Mouse (Mus musculus) 3134 (cell line): ENCODE measurements around the gene Men1.
"Not testable (repeated sequence)": the region's sequence is repeated elsewhere in the genome, so short reads cannot be mapped to it uniquely, and the experiment has no call there.

Experiments
- DNase-seq: peaks from one replicate; pipeline ENCODE4 v3.0.0-alpha.2; 2011; ENCODE audit warnings: low spot score; ENCODE audit not compliant: insufficient read length; ENCODE audit errors: extremely low read depth

The Men1 gene

GRCm38 (mm10) chr19:6334673-6335457, at the start of gene Men1:
Gene Men1 (plus strand): TSS chr19:6334979.
- DNase-seq: peak; percentile 87

DNA sequence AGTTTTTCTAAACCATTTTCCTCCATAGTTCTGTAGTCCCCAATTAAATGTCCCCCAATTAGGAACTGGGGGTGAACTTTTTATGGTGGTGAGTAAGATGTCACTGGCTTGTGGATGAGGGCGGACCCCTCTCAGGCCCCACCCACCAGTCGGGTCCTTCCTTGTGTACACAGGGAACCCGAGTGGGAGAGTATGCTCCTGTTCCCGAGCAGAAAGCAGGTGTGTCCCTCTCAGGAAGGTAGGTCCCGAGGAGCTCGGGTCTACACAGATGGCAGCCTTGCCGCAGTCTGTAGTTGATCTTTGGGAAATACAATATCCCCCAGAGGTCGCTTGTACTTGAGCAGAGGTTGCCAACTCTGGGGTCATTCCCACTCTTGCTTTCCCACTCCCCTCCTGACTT, 49.6 kb upstream of the Men1 start:
- DNase-seq: no peak

GRCm38 (mm10) chr19:6285632-6286433, 48.9 kb upstream of the Men1 start:
- no peak for DNase-seq

- no peak for DNase-seq
Observed at GRCm38 (mm10) chr19:6286434-6287401, 48.1 kb upstream of the Men1 start.

DNA sequence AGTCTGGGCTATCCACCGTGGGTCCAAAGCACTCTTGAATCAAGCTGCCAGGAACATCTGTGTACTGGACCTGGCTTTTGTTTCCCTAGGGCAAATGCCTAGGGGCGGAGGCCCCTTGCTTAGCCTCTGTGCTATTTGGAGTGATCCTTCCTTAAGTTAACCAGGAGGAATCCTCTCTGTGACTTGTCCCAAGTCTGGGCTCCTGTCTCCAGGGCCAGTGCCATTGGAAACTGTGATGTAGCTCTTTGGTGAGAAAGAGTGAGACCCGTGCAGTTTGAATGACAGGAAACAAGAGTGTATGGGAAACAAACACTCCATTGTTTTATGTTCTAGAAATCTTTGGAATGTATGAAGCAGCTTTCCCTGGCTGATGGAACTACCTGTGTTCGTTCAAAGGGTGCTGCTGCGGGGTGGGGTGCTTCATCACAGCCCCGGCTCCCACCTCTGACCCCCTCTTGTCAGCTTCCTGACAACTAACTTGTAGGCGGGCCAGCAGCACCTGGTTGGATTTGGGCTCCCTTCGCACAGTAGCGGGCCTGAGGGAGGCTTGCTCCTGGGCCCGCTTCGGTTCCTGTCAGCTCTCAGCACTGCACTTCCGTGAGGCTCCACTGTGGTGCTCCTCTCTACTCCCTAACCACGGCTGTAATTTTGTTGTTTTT, 46.4 kb upstream of the Men1 start:
- no peak for DNase-seq

- DNase-seq: no peak
Observed at GRCm38 (mm10) chr19:6289696-6290238, 45.0 kb upstream of the Men1 start.

DNA sequence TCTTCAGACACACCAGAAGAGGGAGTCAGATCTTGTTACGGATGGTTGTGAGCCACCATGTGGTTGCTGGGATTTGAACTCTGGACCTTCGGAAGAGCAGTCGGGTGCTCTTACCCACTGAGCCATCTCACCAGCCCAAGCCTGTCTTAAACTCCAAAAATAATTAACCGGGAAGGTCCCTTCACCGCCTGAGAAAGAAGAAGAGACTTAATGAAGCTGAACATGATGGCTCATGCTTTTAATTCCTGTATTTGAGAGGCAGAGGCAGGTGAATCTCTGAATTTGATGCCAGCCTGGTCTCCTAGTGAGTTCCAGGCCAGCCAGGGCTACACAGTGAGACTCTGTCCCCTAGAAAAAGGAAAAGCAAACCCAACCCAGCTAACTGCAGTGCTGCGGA, 44.1 kb upstream of the Men1 start:
- not testable (repeated sequence) for DNase-seq

DNA sequence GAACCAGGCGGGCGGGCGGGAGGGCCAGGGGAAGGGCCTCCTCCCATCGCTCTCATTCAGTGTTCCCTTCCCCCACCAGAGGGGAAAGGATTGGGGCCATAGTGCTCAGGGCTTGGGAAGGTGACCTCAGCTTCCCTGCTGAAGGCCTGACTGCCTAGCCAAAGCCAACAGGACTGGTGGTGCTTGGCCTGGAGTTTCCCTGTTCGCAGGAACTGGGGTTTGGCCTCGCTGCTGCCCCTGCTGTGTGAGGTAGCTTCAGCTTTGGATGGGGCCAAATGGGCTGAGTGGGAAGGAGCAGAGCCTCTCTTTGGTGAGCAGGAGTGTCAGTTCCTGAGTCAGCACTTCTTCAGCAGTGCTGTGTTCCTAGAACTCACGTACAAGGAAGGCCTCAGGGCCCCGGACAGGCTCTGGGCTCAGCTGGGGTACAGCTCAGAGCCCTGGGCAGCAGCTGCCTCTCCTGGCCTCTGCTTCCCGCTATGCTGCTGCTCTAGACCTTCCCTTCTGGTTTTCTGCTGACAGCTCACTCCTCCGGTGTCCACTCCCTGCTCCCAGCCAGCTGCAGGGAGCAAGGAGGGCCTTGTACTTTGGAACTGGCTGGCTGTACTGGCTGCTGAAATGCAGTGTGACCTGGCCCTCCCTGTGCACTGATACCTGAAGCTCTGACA, 43.5 kb upstream of the Men1 start:
- no peak for DNase-seq

DNA sequence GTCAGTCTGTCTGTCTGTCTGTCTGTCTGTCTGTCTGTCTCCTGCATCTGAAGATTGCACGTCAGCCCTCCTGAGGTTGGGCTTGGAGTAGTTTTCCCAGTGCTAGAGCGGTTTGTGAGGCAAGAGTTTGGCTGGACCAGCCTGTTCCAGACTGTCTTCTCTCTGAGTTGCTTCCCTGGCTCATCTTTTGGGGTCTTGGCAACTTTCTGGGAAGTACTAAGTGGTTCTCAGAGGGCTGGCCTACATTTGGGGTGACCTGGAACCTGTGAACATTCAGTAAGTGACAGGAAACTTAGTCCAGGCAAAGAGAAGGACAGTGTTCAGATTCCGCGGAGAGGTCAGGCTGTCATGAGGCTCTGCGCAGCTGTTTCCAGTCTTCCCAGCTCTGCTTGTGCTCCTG, 42.5 kb upstream of the Men1 start:
- no peak for DNase-seq

- no peak for DNase-seq
Observed at GRCm38 (mm10) chr19:6294301-6294700, 40.5 kb upstream of the Men1 start.

GRCm38 (mm10) chr19:6296551-6297210, 38.1 kb upstream of the Men1 start:
- DNase-seq: peak; percentile 35

DNA sequence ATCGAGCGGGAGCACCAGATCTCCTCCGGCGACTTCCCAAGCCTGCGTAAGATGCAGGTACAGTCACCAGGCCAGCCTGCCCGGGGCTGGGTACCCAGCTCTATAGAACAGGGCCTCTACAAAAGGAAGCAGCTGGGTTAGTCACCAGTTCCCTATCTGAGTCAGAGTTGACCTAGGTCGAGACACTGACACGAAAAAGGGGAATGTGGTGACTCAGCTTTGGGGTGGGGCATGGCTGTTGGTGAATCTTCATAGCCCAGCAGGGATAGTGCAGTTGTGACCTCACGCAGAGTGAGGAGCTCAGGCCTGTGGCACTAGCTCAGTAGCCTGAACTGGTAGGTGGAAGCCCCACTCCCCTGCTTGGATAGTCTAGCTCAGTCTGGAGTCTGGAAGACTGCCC, 37.1 kb upstream of the Men1 start:
- DNase-seq: peak; percentile 85

GRCm38 (mm10) chr19:6299003-6299402, 35.8 kb upstream of the Men1 start:
- no peak for DNase-seq

GRCm38 (mm10) chr19:6299450-6300267, 35.1 kb upstream of the Men1 start:
- no peak for DNase-seq

DNA sequence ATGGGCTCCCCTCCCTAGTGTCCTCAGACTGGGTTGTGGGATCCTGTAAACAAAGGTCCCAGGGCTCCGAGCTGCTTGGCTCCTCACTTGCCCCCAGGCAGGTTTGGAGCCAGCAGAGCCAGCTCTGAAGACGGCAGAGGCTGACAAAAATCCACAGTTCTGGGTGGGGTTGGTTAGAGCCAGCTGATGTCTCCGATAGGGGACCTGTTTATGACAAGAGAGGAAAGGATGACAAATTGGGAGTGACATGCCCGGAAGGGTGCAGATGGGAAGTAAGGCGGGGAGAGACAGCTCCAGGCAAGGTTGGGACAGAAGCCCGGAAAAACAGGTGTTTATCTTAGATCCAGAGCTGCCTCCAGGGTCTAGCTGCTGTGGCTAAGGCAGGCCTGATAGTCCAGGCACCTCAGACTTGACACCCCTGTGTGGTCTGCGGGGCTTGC, 34.4 kb upstream of the Men1 start:
- DNase-seq: no peak

DNA sequence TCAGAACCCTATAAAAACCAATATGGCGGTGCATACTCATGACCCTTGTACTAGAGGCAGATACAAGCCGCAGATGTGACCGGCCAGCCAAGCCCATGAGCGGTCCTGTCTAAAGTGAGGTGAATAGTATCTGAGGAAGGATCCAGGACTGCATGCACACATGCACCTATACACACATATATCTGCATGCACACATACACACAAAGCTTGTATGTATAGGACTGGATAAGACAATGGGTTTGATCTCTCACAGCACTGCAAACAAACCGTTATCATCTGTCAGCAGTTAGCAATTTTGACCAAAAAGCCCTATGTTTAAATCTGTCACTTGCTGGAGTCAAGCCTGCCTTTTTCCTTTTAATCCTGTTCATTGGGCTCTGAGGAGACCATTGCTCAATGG, 32.7 kb upstream of the Men1 start:
- DNase-seq: no peak

GRCm38 (mm10) chr19:6302522-6302921, 32.3 kb upstream of the Men1 start:
- DNase-seq: no peak

DNA sequence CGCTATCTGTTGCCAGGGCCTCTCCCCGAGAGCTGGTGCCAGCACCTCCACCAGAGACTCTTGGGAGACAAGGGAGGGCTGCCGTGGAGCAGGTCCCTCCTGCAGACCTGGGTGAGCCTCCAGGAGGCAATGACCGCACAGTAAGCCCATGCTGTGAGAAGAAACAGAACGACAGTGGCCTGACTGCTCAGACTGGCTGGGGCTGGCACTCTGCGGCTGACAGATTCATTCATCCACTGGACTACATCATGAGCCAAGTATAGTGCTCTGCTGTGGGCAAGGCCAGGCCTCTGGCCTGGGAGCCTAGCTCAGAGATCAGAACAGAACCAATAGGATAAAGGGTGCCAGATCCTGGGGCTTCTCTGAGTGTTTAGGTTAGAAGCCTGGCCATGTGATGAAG, 30.9 kb upstream of the Men1 start:
- DNase-seq: no peak
